Mouse (Mus musculus) right cerebral cortex, adult 18-20 months (tissue): Measurements from ENCODE around the gene Angel2.
"Not testable (repeated sequence)": the region's sequence is repeated elsewhere in the genome, so short reads cannot be mapped to it uniquely, and the experiment has no call there.

Experiments
- DNase-seq: peaks from one replicate; pipeline ENCODE4 v3.0.0; 2022; ENCODE audit warnings: mixed read lengths

Gene Angel2

DNA sequence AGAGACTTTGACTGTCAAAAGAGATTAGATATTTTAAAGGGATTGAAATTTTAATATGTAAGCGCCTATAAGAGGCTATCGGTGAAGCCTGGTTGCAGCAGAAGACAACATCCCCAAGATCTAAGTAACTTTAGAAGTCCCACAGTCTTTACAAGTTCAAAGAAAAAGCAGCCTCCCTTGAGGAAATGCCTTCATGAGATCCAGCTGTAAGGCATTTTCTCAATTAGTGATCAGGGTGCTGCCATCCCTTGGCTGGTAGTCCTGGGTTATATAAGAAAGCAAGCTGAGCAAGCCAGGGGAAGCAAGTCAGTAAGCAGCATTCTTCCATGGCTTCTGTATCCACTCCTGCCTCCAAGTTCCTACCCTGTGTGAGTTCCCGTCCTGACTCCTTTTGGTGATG is at the start of gene Angel2:
TSS of gene Angel2 (plus strand) at position 301 of the 400 bp plus-strand sequence.
- DNase-seq: not testable (repeated sequence)

- no peak for DNase-seq
These were observed 49.2 kb upstream of the Angel2 start for GRCm38 (mm10) chr1:190875751-190876150.

DNA sequence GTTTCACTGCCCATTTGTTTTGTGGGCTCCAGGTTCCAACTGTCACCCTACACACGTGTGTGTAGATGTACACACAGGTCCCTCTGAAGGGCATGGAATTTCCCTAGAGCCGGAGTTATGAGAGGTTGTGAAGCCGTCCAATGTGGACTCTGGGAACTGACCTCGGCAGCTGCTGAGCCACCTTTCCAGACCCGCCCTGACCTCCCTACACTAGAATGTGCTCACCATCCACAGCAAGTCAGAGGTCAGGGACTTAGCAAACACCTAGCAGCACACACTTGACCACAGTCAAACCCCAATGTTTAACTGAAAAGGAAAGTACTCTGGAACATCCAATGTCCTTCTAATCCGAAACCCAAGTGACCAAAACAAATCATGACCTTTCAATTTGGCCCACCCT is 44.3 kb upstream of the Angel2 start:
- no peak for DNase-seq

DNA sequence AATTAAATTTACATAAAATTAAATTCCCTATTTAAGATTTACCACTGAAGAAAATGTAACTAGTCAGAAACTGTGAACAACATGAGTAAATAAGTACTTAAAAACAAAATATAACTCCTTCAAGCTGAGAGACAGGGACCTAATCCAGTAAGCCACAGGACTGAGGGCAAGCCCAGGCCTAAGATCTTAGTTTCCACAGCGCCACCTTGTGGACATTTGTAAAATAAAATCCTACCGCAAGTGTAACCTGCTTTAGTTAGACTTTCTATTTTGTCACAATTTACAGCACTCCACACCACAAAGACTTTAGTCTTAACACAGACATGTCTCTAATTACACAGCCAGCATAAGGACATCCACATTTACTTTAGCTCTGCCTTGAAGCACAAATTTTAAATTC is 43.5 kb upstream of the Angel2 start:
- peak; percentile 58 for DNase-seq

GRCm38 (mm10) chr1:190886014-190886413 is 38.9 kb upstream of the Angel2 start:
- no peak for DNase-seq

- no peak for DNase-seq
These were observed 36.9 kb upstream of the Angel2 start for GRCm38 (mm10) chr1:190888031-190888430.

- DNase-seq: no peak
These were observed 36.3 kb upstream of the Angel2 start for GRCm38 (mm10) chr1:190888646-190889045.

DNA sequence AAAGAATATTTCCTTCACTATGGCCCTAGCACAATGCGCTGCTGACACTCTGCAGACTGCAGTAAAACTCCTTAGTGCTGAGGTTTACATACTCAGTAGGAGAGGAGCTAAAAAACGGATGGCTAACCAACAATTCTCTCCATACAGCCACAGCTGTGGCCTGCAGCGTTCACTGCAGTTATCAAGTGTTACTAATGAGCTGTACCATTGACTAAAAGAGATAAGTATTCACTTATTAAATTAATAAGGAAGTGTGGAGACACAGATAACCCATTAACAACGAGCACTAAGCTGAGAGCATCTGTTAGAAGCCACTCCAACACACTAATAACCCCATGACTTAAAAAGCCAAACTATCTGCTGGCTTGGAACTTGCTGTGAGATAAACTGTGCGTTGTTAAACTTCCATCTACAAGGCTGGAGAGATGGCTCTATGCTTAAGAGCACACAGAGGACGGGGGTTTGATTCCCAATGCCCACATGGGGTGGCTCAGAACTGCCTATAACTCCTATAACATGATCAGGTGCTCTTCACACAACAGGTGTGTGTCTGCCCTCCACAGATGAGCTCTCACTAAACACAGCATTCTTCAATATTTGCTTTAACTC is 31.2 kb upstream of the Angel2 start:
- no peak for DNase-seq

DNA sequence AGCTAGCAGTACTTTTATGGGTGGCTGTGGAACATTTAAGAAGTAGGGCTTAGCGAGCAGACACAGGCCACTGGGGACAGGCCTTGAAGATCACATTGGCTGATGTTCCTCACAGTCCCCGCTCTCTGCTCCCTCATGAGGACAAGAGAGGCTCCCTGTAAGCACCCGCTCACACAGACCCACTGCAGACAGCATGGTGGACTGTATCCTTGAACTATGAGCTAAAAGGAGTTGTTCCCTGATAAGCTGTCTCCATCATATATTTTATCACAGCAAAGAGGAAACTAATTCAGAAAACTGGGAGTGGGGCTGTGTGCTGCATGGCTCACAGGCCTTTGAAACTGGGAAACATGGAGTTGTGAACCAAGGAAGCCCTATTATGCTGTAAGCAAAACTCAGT is 26.7 kb upstream of the Angel2 start:
- no peak for DNase-seq

DNA sequence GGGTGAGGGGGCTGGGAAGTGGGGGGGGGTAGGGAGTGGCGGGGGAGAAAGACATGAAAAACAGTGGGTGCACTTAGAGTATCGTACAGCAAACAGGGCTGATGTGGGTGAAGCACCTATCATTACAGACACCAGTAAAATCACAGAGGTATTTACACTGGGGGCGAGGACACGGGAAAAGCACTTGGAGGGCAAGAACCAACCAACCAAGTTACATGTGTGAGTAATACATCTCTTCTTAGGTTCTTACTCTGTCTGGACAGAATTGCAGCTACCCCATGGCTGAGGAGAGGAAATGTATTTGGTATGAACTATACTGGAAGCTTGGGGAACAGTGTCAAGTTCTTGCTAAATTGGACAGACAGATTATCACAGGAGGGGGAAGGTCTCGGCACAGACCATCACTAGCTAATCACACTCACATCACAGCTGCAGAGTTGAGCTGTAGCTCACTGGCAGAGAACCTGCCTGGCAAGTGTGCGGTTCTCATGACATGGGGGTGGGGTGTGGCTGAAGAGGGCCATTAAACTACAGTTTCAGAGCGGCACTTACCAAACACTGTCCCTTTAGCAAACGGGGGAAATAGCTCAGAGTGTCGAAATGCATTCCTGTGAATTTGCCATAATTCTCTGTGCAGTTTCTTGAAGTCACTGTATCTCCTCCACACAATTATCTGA is 25.9 kb upstream of the Angel2 start:
- no peak for DNase-seq

- no peak for DNase-seq
These were observed 23.8 kb upstream of the Angel2 start for GRCm38 (mm10) chr1:190901082-190901481.

- DNase-seq: no peak
These were observed 20.8 kb upstream of the Angel2 start for GRCm38 (mm10) chr1:190904136-190904535.

GRCm38 (mm10) chr1:190904714-190905113 is 20.2 kb upstream of the Angel2 start:
- no peak for DNase-seq

DNA sequence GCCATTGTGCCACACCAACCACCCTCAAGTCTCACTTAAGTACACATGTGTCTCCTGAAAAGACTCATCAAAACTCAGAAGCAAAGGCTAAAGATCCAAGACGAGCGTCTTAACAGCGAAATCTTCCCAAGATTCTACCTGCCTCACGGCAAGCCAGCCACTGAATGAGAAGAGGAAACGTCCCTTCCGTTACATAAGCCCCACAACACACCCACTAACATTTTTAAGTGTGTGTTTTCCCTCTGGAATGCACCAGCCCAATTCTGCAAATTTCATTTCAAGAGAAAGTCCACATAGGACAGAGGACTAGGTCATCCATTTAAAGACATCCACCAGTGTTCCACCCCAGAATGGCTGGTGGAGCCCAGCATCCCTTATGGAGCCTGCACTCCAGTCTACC is 14.1 kb upstream of the Angel2 start:
- DNase-seq: peak; percentile 33

DNA sequence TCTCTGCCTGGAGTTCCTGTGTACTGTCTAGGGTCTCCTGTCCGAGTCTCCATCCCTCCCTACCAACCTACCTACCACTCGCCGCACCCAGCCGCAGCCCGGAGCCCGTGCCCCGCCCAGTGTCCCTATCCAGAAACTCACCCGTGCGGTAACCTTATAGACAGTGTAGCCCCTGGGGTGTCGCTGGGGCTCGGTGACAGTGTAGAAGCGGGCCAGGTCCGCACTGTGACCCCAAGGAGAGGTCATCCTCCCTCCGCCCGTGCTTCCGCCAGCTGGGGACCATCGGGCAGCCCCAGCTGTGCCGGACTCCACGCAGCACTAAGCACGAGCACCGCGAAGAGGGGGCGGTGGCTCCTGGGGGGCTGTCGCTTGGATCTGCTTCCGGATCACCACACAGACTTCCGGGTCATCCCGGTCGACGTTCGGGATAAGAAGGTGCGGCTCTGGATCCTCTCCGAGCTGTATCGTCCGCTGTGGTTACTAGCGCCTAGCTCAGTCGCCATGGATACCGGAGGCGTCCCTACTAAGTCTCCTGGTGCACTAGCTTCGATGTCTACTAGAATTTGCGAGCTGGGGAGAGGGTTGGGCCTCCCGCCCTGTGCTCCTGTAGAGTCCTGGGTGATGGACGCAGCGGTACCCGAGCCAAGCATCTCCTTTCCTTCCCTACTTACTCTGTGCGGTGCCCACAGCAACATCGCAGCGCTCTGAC is 13.3 kb upstream of the Angel2 start, which contains the start of gene Rps6kc1:
TSS of gene Rps6kc1 (minus strand) at position 356 of the 709 bp plus-strand sequence.
- peak; percentile 87 for DNase-seq

GRCm38 (mm10) chr1:190912623-190913022 is 12.3 kb upstream of the Angel2 start:
- no peak for DNase-seq

DNA sequence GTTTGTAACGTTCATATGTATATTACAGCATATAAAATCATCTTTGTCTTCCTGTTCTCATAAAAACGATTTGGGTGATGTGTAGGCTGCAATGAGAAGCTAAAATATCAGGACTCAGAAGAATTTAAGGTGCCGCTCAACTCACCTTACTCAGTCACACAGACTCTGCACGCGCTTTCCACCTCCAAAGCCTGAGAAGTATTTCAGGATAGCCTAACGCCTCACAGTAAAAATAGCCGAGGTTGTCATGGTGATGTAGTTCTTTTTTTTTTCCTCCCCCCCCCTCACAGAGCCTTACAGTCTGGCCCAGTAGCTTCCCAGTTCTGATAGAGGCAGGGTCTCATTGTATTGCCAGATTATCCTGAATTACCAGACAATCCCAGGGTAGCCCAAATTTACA is 6.0 kb upstream of the Angel2 start:
- DNase-seq: peak; percentile 71

- no peak for DNase-seq
These were observed 5.0 kb upstream of the Angel2 start for GRCm38 (mm10) chr1:190919725-190920469.

DNA sequence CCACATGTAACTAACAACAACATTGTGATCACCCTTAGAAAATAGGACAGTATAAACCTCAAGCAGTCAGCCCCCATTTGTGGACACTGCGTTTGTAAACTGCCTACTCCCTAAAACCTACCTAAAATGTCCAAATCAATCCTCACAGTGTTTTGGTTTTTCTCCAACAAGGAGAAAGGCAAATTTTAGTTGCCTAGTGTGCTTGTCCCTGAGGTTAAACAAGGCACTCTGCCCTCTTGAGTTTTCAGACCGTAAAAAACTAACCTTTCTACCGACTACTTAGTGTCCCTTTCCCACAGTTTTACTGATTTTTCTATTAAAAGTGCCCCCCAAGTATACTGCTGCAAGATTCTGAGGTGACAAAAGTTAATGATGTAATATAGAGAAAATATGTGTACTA is 2.4 kb downstream of the Angel2 start:
- no peak for DNase-seq

DNA sequence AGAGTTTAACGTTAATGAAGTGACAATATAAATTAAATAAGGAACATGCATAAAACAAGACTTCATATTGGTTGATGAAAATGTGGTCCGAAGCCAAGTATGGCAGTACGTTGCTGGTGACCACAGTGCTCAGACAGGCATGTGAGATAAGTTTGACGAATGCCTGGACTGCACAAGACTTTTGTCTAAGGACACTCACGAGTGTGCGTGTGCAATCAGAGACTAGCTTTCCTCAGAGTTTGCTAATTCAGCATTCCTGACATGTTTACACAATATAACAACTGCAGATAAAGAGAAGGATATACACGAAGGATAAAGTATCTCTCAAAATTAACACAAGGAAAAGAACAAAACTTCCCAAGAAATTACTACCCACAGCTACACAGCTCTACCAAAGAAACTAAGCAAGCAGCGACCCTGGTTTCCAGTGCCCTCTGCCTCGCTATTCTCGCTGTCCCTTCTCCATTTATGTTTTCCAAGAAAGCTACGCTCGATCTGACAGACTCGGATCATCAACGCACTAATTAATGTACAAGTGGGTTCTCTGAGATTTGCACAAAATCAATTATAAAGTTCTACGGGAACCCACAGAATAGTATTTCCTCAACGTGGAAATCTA is 2.9 kb downstream of the Angel2 start:
- DNase-seq: no peak

GRCm38 (mm10) chr1:190928370-190929009 is 3.6 kb downstream of the Angel2 start:
- DNase-seq: peak; percentile 99

DNA sequence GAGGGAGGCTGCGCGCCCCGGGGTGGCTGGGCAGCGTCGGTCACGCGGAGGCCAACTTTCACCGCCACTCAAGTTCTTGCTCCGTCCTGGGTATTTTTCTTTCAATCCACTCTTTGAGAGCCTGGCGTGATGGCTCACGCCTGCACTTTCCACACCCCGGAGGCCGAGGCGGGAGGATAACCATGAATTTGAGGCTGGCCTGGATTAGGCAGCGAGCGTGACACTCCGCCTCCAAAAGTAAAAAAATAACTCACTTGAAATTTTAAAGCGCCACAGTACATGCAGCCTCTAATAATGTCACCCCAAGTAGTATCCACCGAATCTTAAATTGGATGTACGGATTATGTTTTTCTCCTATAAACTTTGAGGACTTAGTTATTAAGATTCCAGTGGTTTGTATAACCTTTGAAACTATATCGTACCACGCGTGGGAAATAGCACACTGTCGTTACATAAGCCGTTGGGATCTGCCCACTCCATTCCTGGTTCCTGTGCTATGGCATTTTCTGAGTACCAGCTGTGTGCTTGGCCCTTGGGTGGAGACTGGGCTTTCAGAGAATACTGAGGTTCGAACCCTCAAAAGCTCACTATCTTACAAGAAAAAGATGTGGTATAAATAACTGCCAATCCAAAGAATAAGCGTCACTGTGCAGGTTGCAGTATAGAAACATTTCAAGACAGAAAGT is 4.2 kb downstream of the Angel2 start:
- peak; percentile 63 for DNase-seq
